Comparison of ENCODE assay signal across 1 mouse cellular context in the genomic region with DNA sequence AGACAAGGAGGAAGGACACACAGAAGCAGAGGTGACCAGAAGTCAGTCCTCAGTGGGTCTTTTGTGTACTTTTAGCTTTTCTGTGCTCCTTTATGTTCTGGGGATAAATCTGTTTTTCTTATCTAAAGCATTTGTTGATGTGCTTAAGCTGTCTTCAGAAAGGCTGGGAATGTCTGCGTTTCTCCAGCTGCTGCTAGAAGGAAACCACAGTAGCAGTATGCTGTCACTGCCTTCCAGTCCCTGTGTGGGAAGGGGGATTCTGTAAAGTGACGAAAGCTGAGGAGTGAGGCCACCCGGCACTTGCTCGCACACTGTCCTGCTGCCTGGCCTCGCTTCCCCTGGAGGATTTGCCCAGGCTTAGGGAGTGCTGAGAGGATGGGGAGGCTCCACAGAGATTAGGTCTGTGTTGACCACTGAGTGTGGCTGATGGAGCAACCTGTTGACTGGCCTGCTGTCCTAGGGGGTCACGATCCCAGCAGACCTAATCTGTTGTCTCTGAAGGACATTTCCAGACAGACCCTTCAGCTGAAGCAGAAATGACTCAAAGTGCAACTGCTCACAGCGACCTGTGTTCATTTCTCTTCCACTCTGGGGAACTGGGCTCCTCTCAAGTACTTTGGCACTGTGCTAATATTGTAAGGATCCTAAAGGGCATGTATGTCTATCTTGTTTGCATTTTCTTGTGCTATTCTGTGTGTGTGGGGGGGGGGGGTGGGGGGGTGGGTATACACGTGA.
TF ChIP-seq lines count a peak whose summit lies in the region.

No protein-coding gene starts in this region.

TF ChIP-seq in CH12.LX, 34 proteins besides CTCF, POLR2A, EP300 and RAD21 (continued from another document):
- TF ChIP-seq JUND (conservative IDR thresholded peaks at IDR 0.05; ENCODE audit: low read depth, low read length) (peak; percentile 86), CHD1 (IDR thresholded peaks at IDR 0.05; ENCODE audit: low read depth, low read length) (no peak), IRF4 (IDR thresholded peaks at IDR 0.05; ENCODE audit: low read depth, low read length) (peak; percentile 88)
